Mouse (Mus musculus) forebrain, embryonic 14.5 days (tissue): ENCODE results near the gene Trappc2l. TPM values are rescaled to one million over a fixed set of nuclear protein-coding genes. Genes with fewer than 3 reads are reported as not detected.

Experiments
- ATAC-seq: fragments of 200-750 bp; cut with Nextera tagmentation; 2 replicates; pipeline ENCODE4 v1.8.0; 2017; ENCODE audit warnings: mild to moderate bottlenecking, moderate library complexity
- DNase-seq: peaks from one replicate; pipeline ENCODE4 v3.0.0-alpha.2; 2015; ENCODE audit warnings: low spot score
- H3K27ac ChIP-seq: fragments of 300-500 bp; sonication (generic); 2 replicates; pipeline ENCODE4 v1.5.1; 2014; ENCODE audit warnings: low read depth, mild to moderate bottlenecking, control low read depth, low read length, moderate library complexity
- H3K27me3 ChIP-seq: fragments of 300-500 bp; sonication (generic); replicated peaks from 2 replicates; pipeline ENCODE4 v1.6.1; 2014; ENCODE audit warnings: low read length, control low read depth, mixed read lengths; ENCODE audit not compliant: control insufficient read depth, insufficient read depth
- H3K36me3 ChIP-seq: fragments of 300-500 bp; sonication (generic); 2 replicates; pipeline ENCODE4 v1.6.1; 2014; ENCODE audit warnings: low read length, control low read depth; ENCODE audit not compliant: control insufficient read depth, insufficient read depth
- H3K4me1 ChIP-seq: fragments of 300-500 bp; sonication (generic); 2 replicates; pipeline ENCODE4 v1.6.1; 2014; ENCODE audit warnings: antibody characterized with exemption, low read length, control low read depth; ENCODE audit not compliant: control insufficient read depth, insufficient read depth
- H3K4me2 ChIP-seq: fragments of 300-500 bp; sonication (generic); 2 replicates; pipeline ENCODE4 v1.6.1; 2014; ENCODE audit warnings: mild to moderate bottlenecking, control low read depth, low read length
- H3K4me3 ChIP-seq: fragments of 300-500 bp; sonication (generic); 2 replicates; pipeline ENCODE4 v1.5.1; 2014; ENCODE audit warnings: low read depth, low read length, control low read depth
- H3K9ac ChIP-seq: fragments of 300-500 bp; sonication (generic); 2 replicates; pipeline ENCODE4 v1.6.1; 2014; ENCODE audit warnings: mild to moderate bottlenecking, low read length, control low read depth, moderate library complexity
- H3K9me3 ChIP-seq: fragments of 300-500 bp; sonication (generic); replicated peaks from 2 replicates; pipeline ENCODE4 v1.6.1; 2016; ENCODE audit warnings: low read length, control low read depth, mixed read lengths; ENCODE audit not compliant: control insufficient read depth
- WGBS: fragments of 180-500 bp; shearing (Covaris S2); extraction: QIAGEN DNeasy Blood & Tissue Kit; methylation state at CpG from one replicate; pipeline ENCODE4 v1.1.7; 2014; 5-methylcytosine and 5-hydroxymethylcytosine counted together
- polyA plus RNA-seq: library from polyadenylated mRNA; unstranded; fragments of >200 nt; fragmentation: Nextera tagmentation; extraction: Ambion mirVana; gene quantifications from 2 replicates; pipeline ENCODE4 v1.2.1, GENCODE M21; 2014

Trappc2l gene
- polyA plus RNA-seq, 1 experiment from 2014 or later: 150 TPM

DNA sequence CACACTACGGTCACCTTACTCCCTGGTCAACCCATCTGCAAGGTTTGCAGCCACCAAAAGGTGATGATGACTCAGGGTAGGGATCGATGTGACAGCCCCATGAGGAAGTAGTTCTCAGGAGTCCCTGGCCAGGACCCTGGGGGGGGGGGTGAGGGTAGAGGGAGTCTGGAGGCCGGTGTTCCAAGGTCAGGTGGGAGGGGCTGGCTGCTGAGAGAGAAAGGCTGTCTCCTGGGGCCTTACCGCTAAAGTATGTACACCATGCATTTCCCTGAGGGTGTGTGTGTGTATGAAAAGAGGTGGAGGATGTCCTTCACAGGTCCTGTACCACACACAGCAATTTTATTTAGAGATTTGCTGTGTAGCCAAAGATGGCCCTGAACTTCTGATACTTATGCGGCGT, 41.2 kb downstream of the Trappc2l start:
- no peaks in the 10 kb centered on the region for H3K27me3 ChIP-seq
- WGBS: 79% methylated on average over 6 of the region's 6 CpGs
- peaks cover 5% of the 10 kb centered on the region; the same call in 1 of the 2 replicates for H3K4me1 ChIP-seq
- no peak overlapping the region for H3K9ac ChIP-seq
- H3K27ac ChIP-seq: no peak overlapping the region
- ATAC-seq (no peak), DNase-seq (no peak)
- no peaks in the 10 kb centered on the region for H3K9me3 ChIP-seq
- H3K4me3 ChIP-seq: no peak overlapping the region
- H3K36me3 ChIP-seq: peaks cover 5% of the 10 kb centered on the region
- no peak overlapping the region for H3K4me2 ChIP-seq

DNA sequence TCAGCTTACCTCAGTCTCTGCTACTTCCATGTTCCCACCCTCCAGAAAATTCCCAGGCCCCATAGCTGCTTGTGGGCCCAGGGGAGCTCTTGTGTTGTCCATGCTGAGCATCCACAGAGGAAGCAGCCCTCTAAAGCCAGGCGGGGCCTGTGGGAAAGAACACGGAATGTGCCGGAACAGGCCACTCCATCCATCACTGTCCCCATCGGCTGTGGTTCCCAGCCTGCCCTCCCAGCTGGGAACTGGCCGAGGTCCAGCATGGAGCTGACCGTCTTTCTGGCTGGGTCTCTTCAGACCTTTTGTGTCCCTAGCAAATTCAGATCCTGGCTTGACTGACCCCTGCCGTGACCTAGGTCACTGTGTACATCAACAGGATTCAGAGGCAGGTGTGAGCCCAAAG, 43.3 kb downstream of the Trappc2l start:
- Histone ChIP-seq H3K9me3 (no peaks in the 10 kb centered on the region), H3K27ac (no peak overlapping the region), H3K36me3 (no peaks in the 10 kb centered on the region), H3K9ac (no peak overlapping the region), H3K27me3 (no peaks in the 10 kb centered on the region), H3K4me2 (no peak overlapping the region), H3K4me1 (peaks cover 5% of the 10 kb centered on the region; the same call in 1 of the 2 replicates), H3K4me3 (no peak overlapping the region)
- WGBS: 84% methylated on average over 7 of the region's 7 CpGs
- DNase-seq (no peak), ATAC-seq (no peak)

DNA sequence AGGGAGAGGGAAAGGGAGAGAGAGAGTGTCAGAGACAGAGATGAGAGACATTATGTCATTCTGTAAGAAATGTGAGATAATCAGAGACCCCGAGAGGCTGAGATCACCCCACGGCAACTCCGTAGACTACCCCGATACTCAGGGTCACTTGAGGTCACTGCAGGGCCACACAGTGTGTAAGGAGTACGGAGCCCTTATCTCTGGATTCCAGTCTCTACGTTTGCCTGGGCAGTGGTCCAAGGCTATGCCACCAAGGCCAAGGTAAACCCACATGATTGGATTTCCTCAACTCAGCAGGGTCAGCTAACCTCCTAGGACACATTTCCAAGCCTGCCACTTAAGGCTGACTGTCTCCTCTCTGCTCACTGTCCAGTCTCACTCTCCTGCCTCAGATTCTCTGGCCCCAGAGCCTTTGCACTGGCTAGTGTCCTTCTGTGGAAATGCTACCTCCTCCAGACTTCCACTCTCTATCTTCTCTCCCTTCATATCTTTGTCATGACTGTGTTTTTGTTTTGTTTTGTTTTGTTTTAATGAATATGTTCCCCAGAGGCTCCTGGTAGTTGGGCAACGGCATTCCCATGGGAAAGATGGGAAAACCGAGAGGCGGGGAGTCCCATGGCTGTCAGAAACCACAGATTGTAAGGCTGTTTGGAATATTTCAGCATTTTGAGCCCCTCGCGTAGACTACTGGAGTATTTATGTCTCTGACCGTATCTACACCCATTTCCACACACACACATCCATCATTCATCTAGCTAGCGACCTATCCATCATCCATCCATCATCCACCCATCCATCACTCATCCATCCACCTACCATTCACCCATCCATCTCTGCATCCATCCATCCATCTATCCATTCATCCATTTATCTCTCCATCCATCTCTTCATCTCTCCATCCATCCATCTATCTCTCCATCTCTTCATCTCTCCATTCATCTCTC, 44.9 kb downstream of the Trappc2l start:
- no peaks in the 10 kb centered on the region for H3K36me3 ChIP-seq
- DNase-seq: no peak
- no peaks in the 10 kb centered on the region for H3K27me3 ChIP-seq
- no peak overlapping the region for H3K4me2 ChIP-seq
- H3K4me1 ChIP-seq: peaks cover 9% of the 10 kb centered on the region
- 84% methylated on average over 13 of the region's 13 CpGs for WGBS
- H3K4me3 ChIP-seq: no peak overlapping the region
- H3K9ac ChIP-seq: no peak overlapping the region
- ATAC-seq: no peak
- no peaks in the 10 kb centered on the region for H3K9me3 ChIP-seq
- H3K27ac ChIP-seq: no peak overlapping the region

DNA sequence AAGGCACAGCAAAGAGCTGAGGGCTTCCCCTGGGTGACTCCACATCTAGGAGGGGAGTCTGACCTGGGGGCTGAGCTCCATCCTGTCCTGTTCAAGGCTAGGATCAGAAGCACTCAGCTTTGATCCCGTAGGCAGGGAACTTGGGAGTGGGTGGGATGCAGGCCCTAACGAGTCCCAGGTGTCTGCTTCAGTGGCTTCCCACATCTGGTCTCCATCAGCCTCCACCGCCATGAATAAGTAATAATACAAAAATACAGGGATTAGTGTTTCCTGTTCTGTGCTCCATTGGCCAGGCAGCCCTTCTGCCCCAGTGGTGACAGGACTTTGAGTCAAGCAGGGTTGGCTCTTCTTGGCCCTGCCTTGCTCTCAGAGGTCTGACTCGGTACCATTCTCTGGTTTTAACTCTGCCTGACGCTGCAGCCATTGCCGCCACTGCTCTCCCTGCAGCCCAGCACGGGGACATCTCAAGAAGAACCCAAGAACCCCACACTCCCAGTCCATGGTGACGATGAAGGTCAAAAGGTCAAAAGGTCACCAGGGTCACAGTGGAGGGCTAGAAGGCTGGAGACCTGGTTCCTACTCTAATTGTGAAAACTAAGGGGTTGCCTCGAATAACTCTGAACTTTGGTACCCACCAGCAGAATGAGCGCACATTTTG, 46.8 kb downstream of the Trappc2l start:
- ATAC-seq: no peak
- Histone ChIP-seq H3K4me2 (no peak overlapping the region), H3K27me3 (no peaks in the 10 kb centered on the region), H3K36me3 (no peaks in the 10 kb centered on the region), H3K9ac (no peak overlapping the region), H3K27ac (no peak overlapping the region), H3K4me1 (peaks cover 9% of the 10 kb centered on the region; the same call in 1 of the 2 replicates), H3K4me3 (no peak overlapping the region), H3K9me3 (no peaks in the 10 kb centered on the region)
- WGBS: 80% methylated on average over 10 of the region's 10 CpGs
- DNase-seq: no peak

DNA sequence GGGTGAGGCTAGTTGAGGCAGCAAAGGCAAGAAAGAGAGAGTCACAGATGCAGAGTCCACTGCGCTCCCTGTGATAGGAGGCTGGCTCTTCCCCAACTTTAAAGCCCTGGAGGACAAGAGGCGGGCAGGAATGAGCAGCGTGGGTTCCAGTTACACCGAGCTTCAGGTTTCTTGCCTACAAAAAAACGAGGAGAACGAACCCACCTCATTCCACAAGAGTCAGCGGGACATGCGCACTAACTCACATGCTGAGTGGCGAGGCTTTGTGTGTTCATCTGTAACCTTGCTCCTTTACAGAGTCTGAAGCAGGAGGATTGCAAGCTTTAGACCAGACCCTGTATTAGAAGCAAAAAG, 47.3 kb downstream of the Trappc2l start:
- Histone ChIP-seq H3K27me3 (no peaks in the 10 kb centered on the region), H3K4me2 (no peak overlapping the region), H3K4me3 (no peak overlapping the region), H3K27ac (no peak overlapping the region), H3K4me1 (peaks cover 9% of the 10 kb centered on the region; the same call in 1 of the 2 replicates), H3K9ac (no peak overlapping the region), H3K36me3 (no peaks in the 10 kb centered on the region), H3K9me3 (no peaks in the 10 kb centered on the region)
- WGBS: 81% methylated on average over 9 of the region's 9 CpGs
- no peak for DNase-seq
- ATAC-seq: no peak

DNA sequence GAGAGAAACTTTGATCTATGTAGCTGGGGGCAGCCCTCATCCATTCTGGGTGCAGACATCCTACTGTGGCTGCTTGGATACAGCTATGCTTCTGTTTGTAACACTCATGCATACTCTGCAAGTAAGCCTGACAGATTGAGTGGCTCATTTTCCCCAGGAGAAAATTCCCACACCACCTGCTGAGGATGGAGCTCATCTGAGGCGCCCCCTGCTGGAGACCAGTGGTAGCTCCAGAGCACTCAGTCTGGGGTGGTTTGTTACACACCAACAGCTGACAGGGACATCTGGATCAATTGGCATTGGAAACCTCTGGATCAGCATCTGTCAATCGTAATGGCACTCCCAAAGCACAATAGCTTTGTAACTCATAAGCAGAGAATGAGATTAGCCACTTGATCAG, 48.6 kb downstream of the Trappc2l start:
- no peak overlapping the region for H3K4me3 ChIP-seq
- H3K36me3 ChIP-seq: no peaks in the 10 kb centered on the region
- peaks cover 17% of the 10 kb centered on the region for H3K4me1 ChIP-seq
- DNase-seq (no peak), ATAC-seq (no peak)
- H3K9me3 ChIP-seq: no peaks in the 10 kb centered on the region
- no peaks in the 10 kb centered on the region for H3K27me3 ChIP-seq
- WGBS: 75% methylated on average over 2 of the region's 2 CpGs
- H3K4me2 ChIP-seq: no peak overlapping the region
- no peak overlapping the region for H3K27ac ChIP-seq
- no peak overlapping the region for H3K9ac ChIP-seq

DNA sequence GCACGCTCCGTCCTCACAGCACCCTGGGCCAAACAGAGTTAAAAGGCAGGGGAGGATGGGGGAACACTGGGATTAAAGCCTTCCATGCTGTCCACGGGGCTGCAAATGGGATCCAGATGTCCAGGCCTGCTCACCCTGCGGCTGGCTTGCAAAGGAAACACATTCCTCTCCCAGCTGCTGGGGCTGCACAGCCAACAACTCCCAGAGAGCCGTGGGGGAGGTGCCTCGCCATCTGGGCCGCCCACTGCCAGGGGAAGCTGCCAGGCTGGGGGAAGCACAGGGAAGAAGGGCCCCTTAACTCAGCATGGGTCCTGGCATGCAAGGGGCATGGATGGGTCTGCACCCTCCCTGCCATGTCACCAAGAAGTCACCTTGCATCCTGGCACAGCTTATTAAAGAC, 49.7 kb downstream of the Trappc2l start:
- Histone ChIP-seq H3K36me3 (no peaks in the 10 kb centered on the region), H3K9ac (no peak overlapping the region), H3K4me3 (no peak overlapping the region), H3K27me3 (no peaks in the 10 kb centered on the region), H3K9me3 (no peaks in the 10 kb centered on the region), H3K4me2 (no peak overlapping the region), H3K4me1 (peaks cover 26% of the 10 kb centered on the region), H3K27ac (no peak overlapping the region)
- 47% methylated on average over 7 of the region's 7 CpGs for WGBS
- ATAC-seq (peak; percentile 24; the same call in 1 of the 2 replicates), DNase-seq (peak; percentile 61)

DNA sequence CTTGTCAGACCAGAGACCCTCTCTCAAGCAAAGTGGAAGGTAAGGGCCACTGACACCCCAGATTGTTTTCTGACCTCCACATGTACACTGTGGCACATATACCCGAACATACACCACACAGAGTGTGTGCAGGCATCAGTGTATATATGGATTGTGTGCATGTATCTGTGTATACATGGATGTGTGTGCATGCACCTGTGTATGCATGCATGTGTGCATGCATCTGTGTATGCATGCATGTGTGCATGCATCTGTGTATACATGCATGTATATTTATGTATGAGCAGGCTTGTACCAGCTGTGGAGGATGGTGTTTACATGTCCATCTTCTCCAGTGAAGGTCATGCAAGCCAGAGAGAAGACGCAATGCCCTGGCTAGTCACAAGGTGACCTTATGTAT, 50.5 kb downstream of the Trappc2l start:
- Histone ChIP-seq H3K4me2 (no peak overlapping the region), H3K9ac (no peak overlapping the region), H3K27me3 (no peaks in the 10 kb centered on the region), H3K36me3 (no peaks in the 10 kb centered on the region), H3K4me1 (peaks cover 33% of the 10 kb centered on the region), H3K9me3 (no peaks in the 10 kb centered on the region), H3K4me3 (no peak overlapping the region), H3K27ac (no peak overlapping the region)
- 87% methylated on average over 2 of the region's 2 CpGs for WGBS
- ATAC-seq (no peak), DNase-seq (no peak)

DNA sequence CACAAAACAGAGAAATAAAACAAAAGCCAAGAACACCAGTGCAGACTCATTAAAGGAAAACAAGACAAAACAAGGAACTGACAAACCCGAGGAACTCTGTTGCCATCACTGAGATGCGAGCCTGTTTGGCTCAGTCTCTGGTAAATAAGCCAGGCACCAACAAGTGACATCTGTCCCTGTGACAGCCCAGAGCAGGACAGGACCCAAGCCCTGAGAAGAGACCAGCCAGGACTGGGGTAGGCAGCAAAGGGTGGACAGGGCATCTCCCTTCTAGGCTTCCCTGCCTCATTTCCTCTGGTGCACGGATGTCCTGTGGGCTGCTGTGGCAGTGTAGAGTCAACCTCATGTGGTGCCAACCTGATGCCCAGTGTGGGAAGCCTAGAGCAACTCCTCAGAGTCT, 51.7 kb downstream of the Trappc2l start:
- Histone ChIP-seq H3K9me3 (no peaks in the 10 kb centered on the region), H3K4me3 (no peak overlapping the region), H3K4me2 (no peak overlapping the region), H3K36me3 (no peaks in the 10 kb centered on the region), H3K9ac (no peak overlapping the region), H3K27ac (no peak overlapping the region), H3K4me1 (peaks cover 39% of the 10 kb centered on the region), H3K27me3 (no peaks in the 10 kb centered on the region)
- no peak for DNase-seq
- ATAC-seq: no peak
- WGBS: 66% methylated on average over 3 of the region's 3 CpGs
